Mouse (Mus musculus) testis, adult 2 months (tissue): ENCODE results near the gene Ppp2ca. TPM values are rescaled to one million over a fixed set of nuclear protein-coding genes. Genes with fewer than 3 reads are reported as not detected.
"Not testable (repeated sequence)": the region's sequence is repeated elsewhere in the genome, so short reads cannot be mapped to it uniquely, and the experiment has no call there.

Source experiments
- H3K27ac ChIP-seq: fragments of 200-500 bp; 2 replicates; pipeline ENCODE4 v1.5.1; 2012; ENCODE audit warnings: low read depth, low read length; ENCODE audit not compliant: control insufficient read depth, insufficient read depth
- H3K27me3 ChIP-seq: fragments of 200-500 bp; 2 replicates; pipeline ENCODE4 v1.6.1; 2012; ENCODE audit warnings: mild to moderate bottlenecking, low read length, moderate library complexity; ENCODE audit not compliant: control insufficient read depth, insufficient read depth
- H3K36me3 ChIP-seq: fragments of 200-500 bp; 2 replicates; pipeline ENCODE4 v1.6.1; 2012; ENCODE audit warnings: mild to moderate bottlenecking, low read length; ENCODE audit not compliant: control insufficient read depth, insufficient read depth
- H3K4me1 ChIP-seq: fragments of 200-500 bp; 2 replicates; pipeline ENCODE4 v1.6.1; 2012; ENCODE audit warnings: low read length; ENCODE audit not compliant: control insufficient read depth, insufficient read depth
- H3K4me3 ChIP-seq: fragments of 200-500 bp; 2 replicates; pipeline ENCODE4 v1.5.1; 2012; ENCODE audit warnings: low read depth, mild to moderate bottlenecking, low read length, moderate library complexity, mixed read lengths; ENCODE audit not compliant: control insufficient read depth
- CTCF ChIP-seq: fragments of 200-500 bp; IDR thresholded peaks from 2 replicates; pipeline ENCODE4 v1.5.1; 2012; ENCODE audit warnings: low read depth, mild to moderate bottlenecking, inconsistent platforms, low read length, moderate library complexity; ENCODE audit not compliant: control insufficient read depth, insufficient read depth, insufficient replicate concordance
- POLR2A ChIP-seq: fragments of 200-500 bp; IDR thresholded peaks from 2 replicates; pipeline ENCODE4 v1.6.1; 2012; ENCODE audit warnings: low read depth, mild to moderate bottlenecking, inconsistent platforms, low read length, moderate library complexity; ENCODE audit not compliant: control insufficient read depth
- polyA plus RNA-seq: library from polyadenylated mRNA; depleted of rRNA; stranded (reverse); fragments of >200 nt; gene quantifications from 2 replicates; pipeline ENCODE4 v1.2.3, GENCODE M21; 2012; rRNA removed

Gene Ppp2ca
- polyA plus RNA-seq, 1 experiment: 9.3 TPM

- not testable (repeated sequence) for H3K27ac ChIP-seq, H3K27me3 ChIP-seq, H3K36me3 ChIP-seq, H3K4me3 ChIP-seq, H3K4me1 ChIP-seq
- TF ChIP-seq CTCF: peak; percentile 28; the same call in 1 of the 2 replicates
These were observed 45.2 kb downstream of the Ppp2ca start for GRCm38 (mm10) chr11:52143675-52144074.

DNA sequence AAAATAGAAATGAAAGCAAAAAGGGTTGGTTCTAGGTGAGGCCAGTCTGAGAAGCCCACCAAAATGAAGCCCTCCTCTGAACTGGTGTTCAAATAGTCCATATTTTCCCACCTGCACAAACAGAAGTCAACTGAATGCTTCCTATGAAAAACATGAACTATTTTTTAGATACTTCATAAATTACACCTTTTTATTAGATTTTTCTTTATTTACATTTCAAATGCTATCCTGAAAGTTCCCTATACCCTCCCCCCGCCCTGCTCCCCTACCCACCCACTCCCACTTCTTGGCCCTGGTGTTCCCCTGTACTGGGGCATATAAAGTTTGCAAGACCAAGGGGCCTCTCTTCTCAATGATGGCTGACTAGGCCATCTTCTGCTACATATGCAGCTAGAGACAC is 46.9 kb downstream of the Ppp2ca start, which contains the start of gene Olfr1373:
TSS of gene Olfr1373 (minus strand) at position 101 of the 400 bp plus-strand sequence.
- H3K27ac ChIP-seq, H3K4me1 ChIP-seq, H3K4me3 ChIP-seq, H3K27me3 ChIP-seq, H3K36me3 ChIP-seq: not testable (repeated sequence)

DNA sequence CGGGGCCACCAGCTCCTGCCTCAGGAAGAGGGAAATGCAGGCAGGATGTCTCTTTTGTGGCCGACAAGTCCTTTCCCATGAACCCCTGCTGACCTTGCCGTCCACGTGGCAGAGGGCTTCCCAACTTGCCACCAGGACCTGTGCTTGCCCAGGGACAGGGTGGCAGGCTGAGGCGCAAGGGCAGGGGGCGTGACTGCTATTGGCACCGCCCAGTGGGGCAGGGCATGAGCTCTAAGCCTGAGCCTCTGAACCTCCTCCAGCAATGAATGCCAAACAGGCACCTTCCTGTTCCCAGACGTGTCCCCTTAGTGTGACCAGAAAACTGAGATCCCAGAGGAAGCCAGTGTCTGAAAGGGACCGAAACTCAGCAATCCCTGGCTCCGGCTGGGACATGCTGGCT is 65.4 kb downstream of the Ppp2ca start:
- no peak for TF ChIP-seq POLR2A
- no peak for TF ChIP-seq CTCF
- no peak overlapping the region for H3K4me3 ChIP-seq
- H3K27ac ChIP-seq: no peak overlapping the region
- H3K4me1 ChIP-seq: peaks cover 5% of the 10 kb centered on the region
- H3K27me3 ChIP-seq: no peaks in the 10 kb centered on the region; the same call in 1 of the 2 replicates
- H3K36me3 ChIP-seq: no peaks in the 10 kb centered on the region

GRCm38 (mm10) chr11:52167126-52167525 is 68.6 kb downstream of the Ppp2ca start:
- Histone ChIP-seq H3K4me1 (peaks cover 5% of the 10 kb centered on the region), H3K27me3 (no peaks in the 10 kb centered on the region; the same call in 1 of the 2 replicates), H3K36me3 (no peaks in the 10 kb centered on the region), H3K27ac (no peak overlapping the region), H3K4me3 (no peak overlapping the region; the same call in 1 of the 2 replicates)
- no peak for TF ChIP-seq CTCF
- TF ChIP-seq POLR2A: no peak

DNA sequence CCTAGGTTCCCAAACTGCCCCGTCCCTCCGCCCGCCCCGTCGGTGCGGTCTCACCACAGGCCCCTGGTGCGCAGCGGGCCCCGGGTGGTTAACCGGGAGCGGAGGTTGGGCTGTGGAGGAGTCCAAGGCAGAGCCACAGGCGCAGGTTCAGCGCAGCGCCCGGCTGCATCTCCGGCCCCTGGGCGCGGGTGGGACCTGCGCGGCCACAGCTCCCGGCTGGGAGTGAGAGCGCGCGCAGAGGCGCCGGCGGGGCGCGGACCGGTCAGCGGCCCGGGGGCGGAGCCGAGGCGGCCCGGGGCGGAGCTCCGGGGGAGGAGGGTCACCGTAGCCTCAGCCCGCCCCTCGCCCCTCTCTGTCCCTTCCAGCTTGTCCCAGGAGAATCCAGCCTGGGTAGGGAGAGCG is 69.4 kb downstream of the Ppp2ca start:
- not testable (repeated sequence) for H3K36me3 ChIP-seq, H3K27ac ChIP-seq, H3K4me1 ChIP-seq, H3K27me3 ChIP-seq
- H3K4me3 ChIP-seq: peak overlapping the region; percentile 46

GRCm38 (mm10) chr11:52168461-52168860 is 70.0 kb downstream of the Ppp2ca start:
- H3K27me3 ChIP-seq: no peaks in the 10 kb centered on the region; the same call in 1 of the 2 replicates

More at GRCm38 (mm10) chr11:52168461-52168860, 70.0 kb downstream of the Ppp2ca start:
- Histone ChIP-seq H3K4me1 (peaks cover 5% of the 10 kb centered on the region), H3K36me3 (no peaks in the 10 kb centered on the region), H3K4me3 (peak overlapping the region; percentile 46), H3K27ac (no peak overlapping the region)
- TF ChIP-seq POLR2A: no peak
- no peak for TF ChIP-seq CTCF

Other genes with a start within 250 kb of the Ppp2ca start
- gene Jade2, start 241.0 kb upstream of the Ppp2ca start, polyA plus RNA-seq: 2.9 and 3.4 TPM in 2 replicates
- gene Cdkn2aipnl, start 131.0 kb upstream of the Ppp2ca start, polyA plus RNA-seq: 7.0 and 8.0 TPM in 2 replicates
- 148 and 179 TPM in 2 replicates for gene Ube2b, start 97.9 kb upstream of the Ppp2ca start, polyA plus RNA-seq
- 250 and 259 TPM in 2 replicates for gene Cdkl3, start 94.5 kb upstream of the Ppp2ca start, polyA plus RNA-seq
- 0.11 TPM in 1 of 2 replicates, not detected in the other for gene Olfr1373, start 46.8 kb downstream of the Ppp2ca start, polyA plus RNA-seq
- 0.28 TPM in 1 of 2 replicates, not detected in the other for gene Olfr1371, start 115.3 kb downstream of the Ppp2ca start, polyA plus RNA-seq
- gene Skp1a, start 133.3 kb downstream of the Ppp2ca start, polyA plus RNA-seq: 89.0 and 95.9 TPM in 2 replicates
- gene Tcf7, start 184.3 kb downstream of the Ppp2ca start, polyA plus RNA-seq: 8.3 and 9.0 TPM in 2 replicates